15 mouse cellular contexts compared by ENCODE assay signal in the genomic region with DNA sequence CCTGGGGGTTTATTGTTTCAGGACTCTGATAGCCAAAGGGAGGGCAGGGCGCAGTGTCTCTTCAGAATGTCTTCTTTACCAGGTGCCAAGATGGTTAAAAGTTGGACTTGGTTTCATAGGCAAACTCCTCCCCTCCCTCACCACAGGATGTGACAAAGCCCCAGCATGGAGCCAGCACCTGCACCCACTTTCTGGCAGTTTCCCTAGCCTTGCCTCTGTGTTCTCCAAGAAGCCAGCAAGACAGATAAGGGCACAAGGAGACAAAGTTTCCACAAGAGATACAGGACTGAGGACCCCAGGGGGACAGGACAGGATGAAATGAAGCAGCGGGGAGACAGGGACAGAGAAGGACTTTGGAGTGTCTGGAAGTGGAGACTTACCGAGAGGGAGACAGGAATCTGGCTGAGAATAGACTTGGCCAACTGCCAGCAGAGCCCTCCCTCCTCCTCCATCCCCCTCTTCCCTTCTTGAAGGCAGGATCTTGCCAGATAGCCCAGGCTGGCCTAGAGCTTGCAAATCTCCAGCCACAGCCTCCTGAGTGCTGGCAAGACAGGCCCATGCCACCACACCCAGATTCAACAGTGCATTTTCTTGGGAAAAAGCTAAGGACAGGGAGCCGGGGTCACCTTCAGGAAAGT.
DNase-seq lines count a peak whose midpoint lies in the region; ATAC-seq and TF ChIP-seq lines count a peak whose summit lies in the region.
"Had no signal": no experiment of that assay in that cellular context is flagged by ENCODE, and none has a peak within 500 bp of the region (broad histone marks: within the 10 kb centered on the region; RNA-seq: fewer than 3 reads in every experiment).

No protein-coding gene starts in this region.

- H3K27me3 ChIP-seq in limb, embryonic 14.5 days (ENCODE audit: control insufficient read depth, insufficient read depth, low read length), result no peaks in the 10 kb centered on the region
- peaks cover 34% of the 10 kb centered on the region for H3K27me3 ChIP-seq in limb, embryonic 10.5 days (ENCODE audit: low read depth, poor library complexity, severe bottlenecking)
- H3K27me3 ChIP-seq: intestine, embryonic 15.5 days had no signal

- H3K4me2 ChIP-seq in limb, embryonic 14.5 days (replicated peaks; ENCODE audit: low read depth, low read length, severe bottlenecking), result no peak overlapping the region
- H3K4me2 ChIP-seq: forebrain, embryonic 13.5 days; intestine, embryonic 15.5 days; limb, embryonic 12.5 days had no signal

- 65% methylated on average over 4 of the region's 4 CpGs for WGBS in limb, embryonic 14.5 days
- WGBS in limb, embryonic 10.5 days, result 79% methylated on average over 4 of the region's 4 CpGs

- ATAC-seq in limb, embryonic 14.5 days (ENCODE audit: low FRiP score, low read depth), result no peak
- ATAC-seq: forebrain, embryonic 13.5 days; intestine, embryonic 15.5 days had no signal

- H3K9ac ChIP-seq in limb, embryonic 14.5 days (ENCODE audit: low read depth, low read length, severe bottlenecking), result no peak overlapping the region
- H3K9ac ChIP-seq: forebrain, embryonic 13.5 days; intestine, embryonic 15.5 days; limb, embryonic 12.5 days had no signal

- peaks cover 10% of the 10 kb centered on the region for H3K4me1 ChIP-seq in limb, embryonic 14.5 days (ENCODE audit: control insufficient read depth, insufficient read depth, low read length)
- peaks cover 28% of the 10 kb centered on the region for H3K4me1 ChIP-seq in limb, embryonic 10.5 days

- TF ChIP-seq POLR2A in limb, embryonic 14.5 days (IDR thresholded peaks at IDR 0.05; ENCODE audit: borderline replicate concordance, extremely low read depth, insufficient read depth, insufficient read length), result no peak
- no peak for TF ChIP-seq POLR2A in brain, embryonic 14.5 days (IDR thresholded peaks at IDR 0.05; ENCODE audit: borderline replicate concordance, extremely low read depth, insufficient read depth, insufficient read length, poor library complexity, severe bottlenecking)

- H3K4me3 ChIP-seq in limb, embryonic 14.5 days (replicated peaks; ENCODE audit: low read length), result no peak overlapping the region
- no peak overlapping the region for H3K4me3 ChIP-seq in limb, embryonic 10.5 days
- H3K4me3 ChIP-seq: forebrain, embryonic 13.5 days; hindbrain, embryonic 10.5 days; intestine, embryonic 15.5 days; limb, embryonic 12.5 days had no signal

- H3K27ac ChIP-seq in limb, embryonic 14.5 days (replicated peaks; ENCODE audit: low read depth, low read length), result no peak overlapping the region
- H3K27ac ChIP-seq in limb, embryonic 10.5 days, result no peak overlapping the region
- H3K27ac ChIP-seq: forebrain, embryonic 13.5 days; hindbrain, embryonic 10.5 days; intestine, embryonic 15.5 days; limb, embryonic 12.5 days had no signal

- DNase-seq in gastrocnemius, postnatal 25 days, result peak; percentile 13
- no peak for DNase-seq in gastrocnemius, adult 18-20 months (ENCODE audit: low spot score)
- peak; percentile 30 for DNase-seq in limb, embryonic 14.5 days (ENCODE audit: low spot score)
- no peak for DNase-seq in limb, embryonic 10.5 days (ENCODE audit: low spot score)
- peak; percentile 67 for DNase-seq in brain, embryonic 14.5 days (ENCODE audit: low read depth)
- DNase-seq in thymus, postnatal 10 days (ENCODE audit: low spot score in 2 of 2), result peak; percentile 79 to 86
- DNase-seq in c-Kit-positive CD71-positive TER-119-positive erythroid progenitor cells, embryonic 14.5 days (ENCODE audit: low spot score), result no peak
- no peak for DNase-seq in cerebellum, adult 9-11 months
- DNase-seq: adrenal gland, adult 8-10 months; kidney, postnatal 14 days; right cerebral cortex, postnatal 14 days had no signal

- no peaks in the 10 kb centered on the region for H3K36me3 ChIP-seq in limb, embryonic 14.5 days (ENCODE audit: control insufficient read depth, insufficient read depth, low read length)
- H3K36me3 ChIP-seq in limb, embryonic 10.5 days, result no peaks in the 10 kb centered on the region
- H3K36me3 ChIP-seq: hindbrain, embryonic 10.5 days; intestine, embryonic 15.5 days; limb, embryonic 12.5 days had no signal

- TF ChIP-seq CTCF in brain, embryonic 14.5 days (IDR thresholded peaks at IDR 0.05; ENCODE audit: borderline replicate concordance, extremely low read depth, insufficient read depth, insufficient read length), result no peak

- no peaks in the 10 kb centered on the region for H3K9me3 ChIP-seq in limb, embryonic 14.5 days (ENCODE audit: control insufficient read depth, low read length)
- no peaks in the 10 kb centered on the region for H3K9me3 ChIP-seq in limb, embryonic 10.5 days (replicated peaks)
- H3K9me3 ChIP-seq: forebrain, embryonic 13.5 days; hindbrain, embryonic 10.5 days; intestine, embryonic 15.5 days; limb, embryonic 12.5 days had no signal

Comparison
In these comparisons a context has a peak if more than half of its experiments do, and no peak if none do; other contexts are left out.
1. DNase-seq: peak in gastrocnemius, postnatal 25 days (single experiment), limb, embryonic 14.5 days (single experiment), brain, embryonic 14.5 days (single experiment) and thymus, postnatal 10 days (2 of 2); none in gastrocnemius, adult 18-20 months (single experiment), limb, embryonic 10.5 days (single experiment), c-Kit-positive CD71-positive TER-119-positive erythroid progenitor cells, embryonic 14.5 days (single experiment) and cerebellum, adult 9-11 months (single experiment).